Mouse (Mus musculus) MEL (cell line): Measurements from ENCODE around the gene Krtap9-3.

Experiments used
- CTCF ChIP-seq, 3 experiments: IDR thresholded peaks in 2 of 3; conservative IDR thresholded peaks in 1 of 3; 2 replicates each; pipeline ENCODE4 v1.5.1; 2011 to 2012; ENCODE audit warnings: low read length in 3 of 3, low read depth in 2 of 3, mild to moderate bottlenecking in 2 of 3, improper control_type of control experiment in 1 of 3, inconsistent platforms in 1 of 3, mixed read lengths in 1 of 3, moderate library complexity in 1 of 3; ENCODE audit not compliant: control insufficient read depth in 1 of 3, insufficient read depth in 1 of 3, poor library complexity in 1 of 3, severe bottlenecking in 1 of 3
- EP300 ChIP-seq, 2 experiments: IDR thresholded peaks; 2 replicates each; pipeline ENCODE4 v1.6.1; 2011; ENCODE audit warnings: improper control_type of control experiment in 2 of 2, low read length in 2 of 2, low read depth in 1 of 2, mild to moderate bottlenecking in 1 of 2
- RCOR1 ChIP-seq: IDR thresholded peaks from 2 replicates; pipeline ENCODE4 v1.6.1; 2012; ENCODE audit warnings: low read depth, mild to moderate bottlenecking, inconsistent platforms, low read length, improper control_type of control experiment
- SMC3 ChIP-seq: IDR thresholded peaks from 2 replicates; pipeline ENCODE4 v1.6.1; 2011; ENCODE audit warnings: low read depth, low read length, improper control_type of control experiment

GRCm38 (mm10) chr11:99557976-99558745 is 39.7 kb downstream of the Krtap9-3 start:
- TF ChIP-seq EP300 (IDR thresholded peaks at IDR 0.05; ENCODE audit: low read depth in 1 of 2, low read length in 2 of 2) (no peak), CTCF (IDR thresholded peaks at IDR 0.05 in 2 of 3, conservative IDR thresholded peaks at IDR 0.05 in 1 of 3; ENCODE audit: control insufficient read depth in 1 of 3, insufficient read depth in 1 of 3, low read depth in 2 of 3, low read length in 3 of 3, poor library complexity in 1 of 3, severe bottlenecking in 1 of 3) (no peak), SMC3 (no peak), RCOR1 (no peak)
